Mouse (Mus musculus) liver, adult (tissue): ENCODE measurements around the gene Xpnpep2.

Experiments used
- GATA4 ChIP-seq: IDR thresholded peaks from 2 replicates; pipeline ENCODE4 v1.6.1; 2014; ENCODE audit warnings: mild to moderate bottlenecking, low read length; ENCODE audit not compliant: insufficient replicate concordance

Xpnpep2 gene

GRCm38 (mm10) chrX:48143415-48144335, 35.1 kb downstream of the Xpnpep2 start:
- TF ChIP-seq GATA4: peak; percentile 43; the same call in 1 of the 2 replicates

GRCm38 (mm10) chrX:48146262-48146661, 37.7 kb downstream of the Xpnpep2 start, which contains the start of gene Sash3:
Gene Sash3 (plus strand): TSS chrX:48146436.
- no peak for TF ChIP-seq GATA4

- TF ChIP-seq GATA4: no peak
Observed at GRCm38 (mm10) chrX:48147226-48147625, 38.7 kb downstream of the Xpnpep2 start.

- TF ChIP-seq GATA4: no peak
Observed at GRCm38 (mm10) chrX:48147741-48148186, 39.2 kb downstream of the Xpnpep2 start.

- no peak for TF ChIP-seq GATA4
Observed at GRCm38 (mm10) chrX:48152106-48152505, 43.6 kb downstream of the Xpnpep2 start.

- no peak for TF ChIP-seq GATA4
Observed at GRCm38 (mm10) chrX:48153414-48153813, 44.9 kb downstream of the Xpnpep2 start.

GRCm38 (mm10) chrX:48153949-48154348, 45.4 kb downstream of the Xpnpep2 start:
- no peak for TF ChIP-seq GATA4

- no peak for TF ChIP-seq GATA4
Observed at GRCm38 (mm10) chrX:48155489-48155888, 47.0 kb downstream of the Xpnpep2 start.

GRCm38 (mm10) chrX:48157396-48157795, 48.9 kb downstream of the Xpnpep2 start:
- TF ChIP-seq GATA4: no peak

- no peak for TF ChIP-seq GATA4
Observed at GRCm38 (mm10) chrX:48158229-48158919, 49.8 kb downstream of the Xpnpep2 start.

GRCm38 (mm10) chrX:48169892-48170291, 61.4 kb downstream of the Xpnpep2 start:
- TF ChIP-seq GATA4: no peak

GRCm38 (mm10) chrX:48170368-48170767, 61.8 kb downstream of the Xpnpep2 start:
- TF ChIP-seq GATA4: no peak

- TF ChIP-seq GATA4: no peak
Observed at GRCm38 (mm10) chrX:48181844-48182243, 73.3 kb downstream of the Xpnpep2 start.

- TF ChIP-seq GATA4: no peak
Observed at GRCm38 (mm10) chrX:48184703-48185102, 76.2 kb downstream of the Xpnpep2 start.
